Mouse (Mus musculus) spleen, postnatal 36 days (tissue): ENCODE results near the gene Fam84b.
A peak's percentile ranks its signal among the peaks of the same experiment; 100 is the strongest.
"Not testable (repeated sequence)": the region's sequence is repeated elsewhere in the genome, so short reads cannot be mapped to it uniquely, and the experiment has no call there.

Experiments
- DNase-seq, 2 experiments: peaks; one replicate each; pipeline ENCODE4 v3.0.0; 2022; ENCODE audit warnings: low spot score in 2 of 2, mixed read lengths in 1 of 2

Fam84b gene

GRCm38 (mm10) chr15:60853231-60853999 lies at the start of gene Fam84b:
TSS of gene Fam84b (minus strand) at chr15:60853778.
- no peak for DNase-seq

GRCm38 (mm10) chr15:60898187-60898965 lies 44.8 kb upstream of the Fam84b start:
- no peak for DNase-seq

GRCm38 (mm10) chr15:60896040-60896439 lies 42.5 kb upstream of the Fam84b start:
- DNase-seq: no peak

- DNase-seq: no peak
Measured at GRCm38 (mm10) chr15:60892976-60893463, 39.4 kb upstream of the Fam84b start.

GRCm38 (mm10) chr15:60888724-60889123 lies 35.1 kb upstream of the Fam84b start:
- DNase-seq: no peak

DNA sequence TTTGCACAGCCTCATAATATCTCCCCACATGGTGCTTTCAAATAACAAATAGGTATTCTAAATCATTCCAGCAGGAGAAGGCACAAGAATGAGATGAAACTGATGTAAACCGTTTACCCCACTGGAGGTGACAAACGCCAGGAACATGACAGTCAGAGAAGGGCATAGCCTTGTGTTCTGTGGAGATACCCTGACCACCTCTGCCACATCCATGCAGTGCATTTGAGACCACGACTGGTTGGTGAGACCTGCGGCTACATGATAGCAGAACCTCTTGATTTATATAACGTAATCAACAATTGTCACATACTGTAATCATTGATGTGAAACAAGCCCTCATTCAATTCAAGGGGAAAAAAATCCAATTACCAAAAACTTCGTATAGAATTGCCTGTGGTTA lies 22.1 kb upstream of the Fam84b start:
- no peak for DNase-seq

DNA sequence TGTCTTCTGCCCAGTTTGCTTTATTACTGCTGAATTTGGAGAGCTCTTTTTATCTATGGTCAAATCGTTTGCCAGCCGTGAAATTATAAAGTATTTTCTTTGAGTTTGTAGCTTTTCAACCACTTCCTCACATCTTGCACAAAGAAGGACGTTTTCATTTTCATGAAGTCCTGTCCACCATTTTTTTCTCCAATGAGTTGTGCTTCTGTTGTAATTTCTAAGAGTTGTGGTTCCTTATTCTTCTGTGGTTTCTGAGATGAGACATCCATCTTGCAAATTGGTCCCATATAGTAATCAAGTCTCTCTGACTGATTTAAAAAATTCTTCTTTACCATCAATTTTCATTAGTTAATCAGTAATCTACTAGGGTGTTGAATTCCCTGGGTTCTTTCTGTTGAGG lies 8.8 kb upstream of the Fam84b start:
- no peak for DNase-seq

GRCm38 (mm10) chr15:60855112-60855511 lies 1.5 kb upstream of the Fam84b start:
- DNase-seq: no peak

DNA sequence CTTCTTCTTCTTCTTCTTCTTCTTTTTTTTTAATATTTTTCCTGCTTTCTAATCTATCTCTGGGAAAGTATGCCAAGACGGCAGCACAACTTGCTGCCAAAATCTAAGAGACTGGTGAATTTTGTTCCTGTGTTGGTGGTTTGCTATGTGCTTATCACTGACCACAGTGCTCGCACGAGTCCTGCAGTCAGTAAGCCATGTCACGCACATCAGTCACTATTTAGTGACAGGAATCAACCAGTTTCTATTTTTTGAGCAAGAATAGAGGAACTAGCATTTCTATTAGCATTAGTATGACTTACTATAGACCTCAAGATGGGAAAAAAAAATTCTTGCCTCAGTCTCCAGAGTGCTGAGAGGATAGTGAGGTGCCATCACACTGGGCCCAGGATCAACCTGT lies 573 bp upstream of the Fam84b start:
- no peak for DNase-seq

DNA sequence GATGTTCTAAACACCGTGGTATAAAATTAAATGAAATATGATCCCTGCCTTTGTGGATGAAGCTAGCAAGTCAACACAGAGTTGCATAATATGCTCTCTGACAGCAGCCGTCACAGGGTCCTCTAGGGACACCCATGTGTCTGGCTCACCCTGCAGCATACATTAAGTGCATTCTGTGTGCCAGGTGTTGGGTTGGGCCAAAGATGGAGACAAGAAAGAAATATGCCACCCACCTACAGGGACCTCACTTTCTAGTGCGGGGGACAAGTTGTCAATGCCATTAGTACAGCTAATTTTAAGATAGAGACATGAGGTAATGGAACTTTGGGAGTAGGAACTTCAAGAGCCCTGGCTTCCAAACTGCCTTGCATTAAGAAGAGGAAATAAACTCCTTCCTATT lies 4.9 kb downstream of the Fam84b start:
- no peak for DNase-seq

DNA sequence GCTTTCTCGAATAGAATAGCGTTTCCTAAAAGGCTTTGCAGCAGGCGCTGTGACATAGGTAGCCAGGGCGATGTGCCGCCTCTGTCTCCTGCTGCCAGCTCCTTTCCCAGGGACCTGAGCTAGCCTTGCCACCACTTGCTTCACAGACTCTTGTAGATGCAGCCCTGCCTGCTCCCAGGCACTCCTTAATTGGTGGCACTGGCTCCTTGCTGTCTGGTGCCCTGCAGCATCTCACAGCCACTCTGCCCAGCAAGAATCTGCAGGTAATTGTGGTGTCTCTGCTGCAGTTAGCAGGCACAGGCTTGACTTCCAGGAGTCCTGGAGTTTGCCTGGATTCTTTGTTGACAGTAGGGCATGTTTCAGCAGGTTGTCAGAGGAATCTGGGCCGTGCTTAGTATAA lies 7.3 kb downstream of the Fam84b start:
- no peak for DNase-seq

DNA sequence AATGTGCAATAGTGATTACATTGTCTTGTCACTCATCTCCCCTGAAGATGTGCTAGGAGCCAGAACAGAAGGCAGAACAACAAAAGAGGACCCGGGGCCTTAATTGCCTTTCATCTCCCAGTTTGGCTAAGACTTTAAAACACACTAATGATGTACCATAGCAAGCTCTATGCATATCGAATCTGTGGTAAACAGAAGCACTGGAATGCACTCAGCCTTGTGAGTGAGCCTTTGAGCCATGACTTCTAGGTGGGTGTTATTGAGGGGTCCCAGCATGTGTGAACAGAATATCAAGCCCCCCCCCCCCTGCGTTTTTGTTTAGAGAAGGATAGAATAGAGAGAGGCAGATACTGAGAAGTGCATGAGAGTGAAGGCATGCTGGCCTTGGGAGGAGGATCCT lies 7.7 kb downstream of the Fam84b start:
- DNase-seq: no peak

GRCm38 (mm10) chr15:60841785-60842184 lies 11.8 kb downstream of the Fam84b start:
- DNase-seq: no peak

DNA sequence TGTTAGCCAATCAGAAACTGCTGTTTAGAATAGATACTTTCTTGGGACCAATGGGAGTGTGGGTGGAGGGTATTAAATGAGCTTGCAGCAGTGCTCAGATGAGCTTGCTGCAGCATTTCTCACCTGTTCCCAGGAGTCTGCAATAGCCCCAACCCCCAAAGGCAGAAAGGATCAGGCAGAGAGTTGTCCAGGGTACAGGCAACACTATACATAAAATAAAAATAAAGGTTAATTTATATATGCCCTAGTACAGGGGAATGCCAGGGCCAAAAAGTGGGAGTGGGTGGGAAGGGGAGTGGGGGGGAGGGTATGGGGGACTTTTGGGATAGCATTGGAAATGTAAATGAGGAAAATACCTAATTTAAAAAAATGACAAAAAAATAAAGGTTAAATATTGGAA lies 12.3 kb downstream of the Fam84b start:
- not testable (repeated sequence) for DNase-seq

DNA sequence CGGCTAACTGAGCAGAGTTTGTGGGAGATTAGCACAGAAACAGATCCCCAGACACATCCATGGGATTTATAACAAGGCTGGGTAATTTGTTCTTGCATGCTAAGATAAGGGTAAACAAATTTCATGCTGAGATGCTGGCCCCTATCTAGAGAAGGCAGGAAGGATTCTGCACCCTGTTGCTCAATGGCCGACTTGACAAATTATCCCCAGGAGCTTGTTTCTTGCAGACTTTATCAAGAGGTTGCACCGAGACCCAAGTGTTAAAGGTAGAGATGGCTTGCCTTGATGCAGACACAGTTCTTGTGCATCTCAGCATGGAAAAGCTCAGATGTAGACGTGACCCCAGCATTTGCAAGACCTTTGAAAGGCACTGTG lies 13.3 kb downstream of the Fam84b start:
- no peak for DNase-seq

GRCm38 (mm10) chr15:60839539-60840295 lies 13.9 kb downstream of the Fam84b start:
- no peak for DNase-seq

DNA sequence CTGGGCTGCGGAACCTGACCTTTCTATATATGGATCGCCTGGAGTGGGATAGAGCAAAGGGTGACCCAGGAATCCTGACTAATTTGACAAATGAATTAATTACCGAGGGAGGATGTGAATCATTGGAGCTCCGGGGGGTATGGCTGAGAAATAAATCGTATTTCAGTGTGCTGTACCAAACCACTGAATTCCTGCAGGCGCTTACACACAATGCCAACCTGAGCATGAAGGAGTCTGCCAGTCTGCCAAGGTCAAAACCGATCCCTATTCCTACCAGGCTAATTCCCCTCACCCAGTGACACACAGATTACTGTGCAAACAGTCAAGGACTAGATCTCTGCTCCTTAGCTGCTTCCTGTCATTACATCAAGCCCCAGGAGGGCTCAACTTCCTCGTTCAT lies 15.4 kb downstream of the Fam84b start:
- peak in 1 of 2 experiments; percentile 26 for DNase-seq

- DNase-seq: no peak
Measured at GRCm38 (mm10) chr15:60837719-60838118, 15.9 kb downstream of the Fam84b start.

GRCm38 (mm10) chr15:60836321-60836720 lies 17.3 kb downstream of the Fam84b start:
- DNase-seq: no peak

- peak; percentile 29 to 45 for DNase-seq
Measured at GRCm38 (mm10) chr15:60834598-60835571, 18.7 kb downstream of the Fam84b start.
